Mouse (Mus musculus) heart, postnatal 0 days (tissue): Measurements from ENCODE around the gene 1700018B08Rik.
A peak's percentile ranks its signal among the peaks of the same experiment; 100 is the strongest.

Experiments
- CTCF ChIP-seq: IDR thresholded peaks from 2 replicates; pipeline ENCODE4 v1.5.1; 2016; ENCODE audit warnings: antibody characterized with exemption, control low read depth, low read depth
- EP300 ChIP-seq: IDR thresholded peaks from 2 replicates; pipeline ENCODE4 v1.6.1; 2016; ENCODE audit warnings: antibody characterized with exemption, low read depth

DNA sequence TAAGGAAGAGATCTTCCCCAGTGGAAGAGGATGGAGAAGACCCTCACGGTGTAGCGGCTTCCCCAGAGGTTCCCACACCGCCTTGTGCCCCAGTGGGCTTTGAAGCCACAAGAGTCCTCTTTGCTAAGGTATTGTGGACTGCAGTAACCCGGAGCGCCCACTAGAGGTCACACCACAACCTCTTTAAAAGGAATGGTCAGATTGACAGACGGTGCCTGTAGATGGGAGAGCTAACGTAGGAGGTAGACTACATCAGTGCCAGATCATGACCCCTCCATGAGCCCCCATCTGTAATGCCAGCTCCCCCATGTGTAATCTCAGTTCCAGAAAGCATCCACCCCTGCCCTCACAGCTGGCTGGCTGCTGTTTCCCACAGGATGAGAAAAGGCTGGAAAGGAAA, 3.0 kb upstream of the 1700018B08Rik start:
- peak; percentile 95 for TF ChIP-seq CTCF
- no peak for TF ChIP-seq EP300
